Mouse (Mus musculus) olfactory bulb, adult 2 months (tissue): ENCODE measurements around the gene Cdr2l.

ENCODE experiments used
- CTCF ChIP-seq: fragments of 200-500 bp; IDR thresholded peaks from 2 replicates; pipeline ENCODE4 v1.5.1; 2012; ENCODE audit warnings: low read depth, mild to moderate bottlenecking, low read length, moderate library complexity; ENCODE audit not compliant: insufficient read depth
- POLR2A ChIP-seq: fragments of 200-500 bp; IDR thresholded peaks from 2 replicates; pipeline ENCODE4 v1.6.1; 2012; ENCODE audit warnings: mild to moderate bottlenecking, low read depth, low read length, moderate library complexity; ENCODE audit not compliant: insufficient read depth

- no peak for TF ChIP-seq CTCF
- no peak for TF ChIP-seq POLR2A
Observed at GRCm38 (mm10) chr11:115405723-115406122, 24.0 kb downstream of the Cdr2l start.
